Mouse (Mus musculus) CH12.LX (cell line): ENCODE measurements around the gene Lrrfip1.

Source experiments
- CTCF ChIP-seq, 2 experiments: IDR thresholded peaks in 1 of 2; conservative IDR thresholded peaks in 1 of 2; 2 replicates each; pipeline ENCODE4 v1.5.1; 2011 to 2012; ENCODE audit warnings: low read depth in 2 of 2, low read length in 2 of 2, improper control_type of control experiment in 1 of 2, inconsistent platforms in 1 of 2, mild to moderate bottlenecking in 1 of 2, moderate library complexity in 1 of 2
- E2F4 ChIP-seq: IDR thresholded peaks from 2 replicates; pipeline ENCODE4 v1.6.1; 2011; ENCODE audit warnings: low read depth, low read length, improper control_type of control experiment; ENCODE audit not compliant: insufficient replicate concordance
- ELF1 ChIP-seq: IDR thresholded peaks from 2 replicates; pipeline ENCODE4 v1.6.1; 2014; ENCODE audit warnings: low read depth, mild to moderate bottlenecking, inconsistent platforms, low read length, improper control_type of control experiment
- GABPA ChIP-seq: IDR thresholded peaks from 2 replicates; pipeline ENCODE4 v1.6.1; 2012; ENCODE audit warnings: low read depth, low read length, improper control_type of control experiment, inconsistent platforms; ENCODE audit not compliant: insufficient replicate concordance
- HCFC1 ChIP-seq: IDR thresholded peaks from 2 replicates; pipeline ENCODE4 v1.6.1; 2012; ENCODE audit warnings: low read depth, mild to moderate bottlenecking, inconsistent platforms, low read length, improper control_type of control experiment
- POLR2A ChIP-seq: IDR thresholded peaks from 2 replicates; pipeline ENCODE4 v1.6.1; 2011; ENCODE audit warnings: low read depth, mild to moderate bottlenecking, improper control_type of control experiment, low read length
- RCOR1 ChIP-seq: conservative IDR thresholded peaks from 2 replicates; pipeline ENCODE4 v1.6.1; 2012; ENCODE audit warnings: low read depth, mild to moderate bottlenecking, inconsistent platforms, low read length, improper control_type of control experiment
- ZNF384 ChIP-seq: IDR thresholded peaks from 2 replicates; pipeline ENCODE4 v1.6.1; 2012; ENCODE audit warnings: low read depth, low read length, improper control_type of control experiment, inconsistent platforms

- TF ChIP-seq ELF1 = no peak
- TF ChIP-seq GABPA = no peak
- TF ChIP-seq HCFC1 = no peak
- no peak for TF ChIP-seq CTCF (conservative IDR thresholded peaks at IDR 0.05 in 1 of 2, IDR thresholded peaks at IDR 0.05 in 1 of 2; ENCODE audit: low read depth in 2 of 2, low read length in 2 of 2)
- no peak for TF ChIP-seq E2F4
- no peak for TF ChIP-seq POLR2A
- TF ChIP-seq ZNF384 = no peak
- TF ChIP-seq RCOR1 = no peak
Observed at GRCm38 (mm10) chr1:91035266-91035665, 36.7 kb downstream of the Lrrfip1 start.
